Mouse (Mus musculus): ENCODE data around the gene Vmn2r110.

The Vmn2r110 gene

DNA sequence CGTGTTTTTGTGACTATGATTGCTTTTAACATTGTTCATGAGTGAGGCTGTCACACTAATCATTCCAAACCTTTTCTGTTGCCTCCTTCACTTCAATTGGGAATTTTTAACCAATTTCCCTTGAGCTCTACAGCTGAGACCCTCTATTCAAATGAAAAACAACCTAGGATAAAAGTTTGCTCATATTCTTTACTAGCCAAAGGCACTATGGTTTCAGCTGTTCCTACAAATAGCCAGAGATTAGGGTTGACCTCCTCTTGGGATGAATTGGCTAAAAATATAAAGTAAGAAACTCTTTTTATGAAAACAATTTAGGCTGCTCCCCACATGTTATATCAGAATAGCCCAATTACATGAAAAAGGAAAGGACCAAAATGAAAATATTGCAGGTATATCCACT, at the start of gene Vmn2r110:
Gene Vmn2r110, minus strand, starts transcription at position 101 of the 400 bp plus-strand sequence.
- DNase-seq, result no peak

DNA sequence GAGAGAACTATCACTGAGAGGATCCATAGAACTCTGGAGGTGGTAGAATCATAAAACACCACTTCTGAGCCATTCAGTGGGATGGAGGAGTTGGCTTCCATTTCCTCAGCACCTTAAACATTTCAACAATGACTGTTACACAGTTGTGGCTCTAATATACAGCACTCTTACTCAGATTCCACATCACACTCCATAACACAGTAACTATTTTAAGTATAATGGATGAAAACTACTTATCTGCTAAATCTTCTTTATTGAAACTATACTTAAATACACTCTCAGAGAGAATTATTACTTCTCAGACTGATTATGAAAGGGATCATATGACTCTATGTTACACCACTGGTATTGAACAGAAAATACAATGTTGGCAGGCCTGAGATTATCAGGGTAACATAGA, 28.6 kb upstream of the Vmn2r110 start, which contains the start of gene Fpr-rs3:
Gene Fpr-rs3, minus strand, starts transcription at position 101 of the 400 bp plus-strand sequence.
- DNase-seq, result no peak

DNA sequence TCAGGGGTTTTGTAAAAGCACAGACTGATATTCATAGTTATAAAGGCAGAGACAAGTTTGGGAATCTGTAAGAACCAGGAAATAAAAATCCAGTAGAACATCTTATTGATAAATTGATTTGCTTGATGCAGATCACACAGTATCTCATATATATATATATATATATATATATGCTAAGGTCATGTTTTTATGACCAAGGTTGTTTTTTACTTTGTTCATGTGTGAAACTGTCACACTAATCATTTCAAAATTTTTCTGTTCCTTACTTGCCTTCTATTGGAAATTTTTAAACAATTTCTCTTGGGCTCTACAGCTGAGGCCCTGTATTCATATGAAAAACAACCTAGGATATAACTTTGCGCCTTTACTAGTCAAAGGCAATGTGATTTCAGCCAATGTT, 31.6 kb downstream of the Vmn2r110 start, which contains the start of gene Vmn2r109:
Gene Vmn2r109, minus strand, starts transcription at position 101 of the 400 bp plus-strand sequence.
- no peak for DNase-seq
